Mouse (Mus musculus) lung, postnatal 0 days (tissue): ENCODE results near the gene Lingo4. TPM values are rescaled to one million over a fixed set of nuclear protein-coding genes. Genes with fewer than 3 reads are reported as not detected.

ENCODE experiments used
- ATAC-seq: fragments of 200-750 bp; cut with Nextera tagmentation; 2 replicates; pipeline ENCODE4 v1.8.0; 2017; ENCODE audit warnings: moderate library complexity
- DNase-seq: peaks from one replicate; pipeline ENCODE4 v3.0.0-alpha.2; 2016; ENCODE audit warnings: low spot score
- H3K27ac ChIP-seq: fragments of 300-500 bp; sonication (generic); 2 replicates; pipeline ENCODE4 v1.5.1; 2014; ENCODE audit warnings: antibody characterized with exemption, mild to moderate bottlenecking, low read length, mixed read lengths
- H3K27me3 ChIP-seq: fragments of 300-500 bp; sonication (generic); replicated peaks from 2 replicates; pipeline ENCODE4 v1.6.1; 2014; ENCODE audit warnings: low read length, mixed read lengths; ENCODE audit not compliant: insufficient read depth
- H3K36me3 ChIP-seq: fragments of 300-500 bp; sonication (generic); 2 replicates; pipeline ENCODE4 v1.6.1; 2014; ENCODE audit warnings: low read length, mixed read lengths; ENCODE audit not compliant: insufficient read depth
- H3K4me1 ChIP-seq: fragments of 300-500 bp; sonication (generic); 2 replicates; pipeline ENCODE4 v1.6.1; 2014; ENCODE audit warnings: antibody characterized with exemption, low read depth, low read length, mixed read lengths; ENCODE audit not compliant: insufficient read depth
- H3K4me2 ChIP-seq: fragments of 300-500 bp; sonication (generic); replicated peaks from 2 replicates; pipeline ENCODE4 v1.6.1; 2014; ENCODE audit warnings: low read depth, mild to moderate bottlenecking, low read length, moderate library complexity, mixed read lengths
- H3K4me3 ChIP-seq: fragments of 300-500 bp; sonication (generic); 2 replicates; pipeline ENCODE4 v1.5.1; 2014; ENCODE audit warnings: low read depth, low read length
- H3K9ac ChIP-seq: fragments of 300-500 bp; sonication (generic); replicated peaks from 2 replicates; pipeline ENCODE4 v1.6.1; 2014; ENCODE audit warnings: low read depth, mild to moderate bottlenecking
- H3K9me3 ChIP-seq: fragments of 300-500 bp; sonication (generic); 2 replicates; pipeline ENCODE4 v1.6.1; 2016; ENCODE audit warnings: low read length, mixed read lengths
- CTCF ChIP-seq: IDR thresholded peaks from 2 replicates; pipeline ENCODE4 v1.5.1; 2016; ENCODE audit warnings: antibody characterized with exemption, mild to moderate bottlenecking
- EP300 ChIP-seq: IDR thresholded peaks from 2 replicates; pipeline ENCODE4 v1.6.1; 2016; ENCODE audit warnings: antibody characterized with exemption, mild to moderate bottlenecking, control low read depth
- WGBS: fragments of 180-500 bp; shearing (Covaris S2); extraction: QIAGEN DNeasy Blood & Tissue Kit; methylation state at CpG from one replicate; pipeline ENCODE4 v1.1.7; 2014; 5-methylcytosine and 5-hydroxymethylcytosine counted together
- polyA plus RNA-seq: library from polyadenylated mRNA; unstranded; fragments of >200 nt; fragmentation: Nextera tagmentation; extraction: Ambion mirVana; gene quantifications from 2 replicates; pipeline ENCODE4 v1.2.1, GENCODE M21; 2015

Gene Lingo4
- polyA plus RNA-seq, 1 experiment from 2014 or later: 0.26 TPM

- ATAC-seq: no peak
- H3K27ac ChIP-seq: no peak overlapping the region
- H3K36me3 ChIP-seq: no peaks in the 10 kb centered on the region
- no peak overlapping the region for H3K9ac ChIP-seq
- H3K27me3 ChIP-seq: no peaks in the 10 kb centered on the region
- WGBS: 23% methylated on average over 9 of the region's 9 CpGs
- no peaks in the 10 kb centered on the region for H3K9me3 ChIP-seq
- TF ChIP-seq EP300: no peak
- no peak for TF ChIP-seq CTCF
- H3K4me2 ChIP-seq: no peak overlapping the region
- no peak overlapping the region for H3K4me3 ChIP-seq
- DNase-seq: no peak
- no peaks in the 10 kb centered on the region for H3K4me1 ChIP-seq
These were observed 18.3 kb upstream of the Lingo4 start for GRCm38 (mm10) chr3:94379831-94380510.

GRCm38 (mm10) chr3:94382308-94382707 is 16.0 kb upstream of the Lingo4 start:
- no peaks in the 10 kb centered on the region for H3K27me3 ChIP-seq
- no peak for DNase-seq
- no peak overlapping the region for H3K4me3 ChIP-seq
- no peaks in the 10 kb centered on the region for H3K4me1 ChIP-seq
- WGBS: 57% methylated on average over 5 of the region's 5 CpGs
- H3K4me2 ChIP-seq: no peak overlapping the region
- H3K9ac ChIP-seq: no peak overlapping the region
- no peak for TF ChIP-seq CTCF
- TF ChIP-seq EP300: no peak
- H3K36me3 ChIP-seq: no peaks in the 10 kb centered on the region
- H3K27ac ChIP-seq: no peak overlapping the region
- ATAC-seq: no peak
- no peaks in the 10 kb centered on the region for H3K9me3 ChIP-seq

- Histone ChIP-seq H3K9ac (no peak overlapping the region), H3K4me1 (no peaks in the 10 kb centered on the region), H3K27me3 (no peaks in the 10 kb centered on the region), H3K9me3 (no peaks in the 10 kb centered on the region), H3K4me3 (no peak overlapping the region), H3K36me3 (no peaks in the 10 kb centered on the region), H3K4me2 (no peak overlapping the region), H3K27ac (no peak overlapping the region)
- TF ChIP-seq CTCF (no peak), EP300 (no peak)
- no peak for ATAC-seq
- 49% methylated on average over 3 of the region's 3 CpGs for WGBS
- no peak for DNase-seq
These were observed 14.8 kb upstream of the Lingo4 start for GRCm38 (mm10) chr3:94383476-94383875.

GRCm38 (mm10) chr3:94386671-94387070 is 11.6 kb upstream of the Lingo4 start:
- WGBS: 50% methylated on average over 4 of the region's 4 CpGs
- Histone ChIP-seq H3K4me3 (no peak overlapping the region), H3K27me3 (no peaks in the 10 kb centered on the region), H3K27ac (no peak overlapping the region), H3K9ac (no peak overlapping the region), H3K4me2 (no peak overlapping the region), H3K36me3 (no peaks in the 10 kb centered on the region), H3K9me3 (no peaks in the 10 kb centered on the region), H3K4me1 (no peaks in the 10 kb centered on the region)
- DNase-seq: no peak
- ATAC-seq: no peak
- TF ChIP-seq CTCF (no peak), EP300 (no peak)

GRCm38 (mm10) chr3:94387391-94387790 is 10.9 kb upstream of the Lingo4 start:
- H3K9me3 ChIP-seq: no peaks in the 10 kb centered on the region
- ATAC-seq (no peak), DNase-seq (no peak)
- no peak overlapping the region for H3K4me2 ChIP-seq
- no peaks in the 10 kb centered on the region for H3K4me1 ChIP-seq
- no peaks in the 10 kb centered on the region for H3K36me3 ChIP-seq
- WGBS: 91% methylated on average over 10 of the region's 10 CpGs
- TF ChIP-seq EP300 (no peak), CTCF (no peak)
- no peak overlapping the region for H3K4me3 ChIP-seq
- H3K27me3 ChIP-seq: no peaks in the 10 kb centered on the region
- no peak overlapping the region for H3K9ac ChIP-seq
- no peak overlapping the region for H3K27ac ChIP-seq

GRCm38 (mm10) chr3:94388047-94388446 is 10.3 kb upstream of the Lingo4 start:
- no peak overlapping the region for H3K4me3 ChIP-seq
- H3K36me3 ChIP-seq: no peaks in the 10 kb centered on the region
- ATAC-seq: no peak
- no peak for DNase-seq
- no peak overlapping the region for H3K9ac ChIP-seq
- no peak overlapping the region for H3K27ac ChIP-seq
- H3K9me3 ChIP-seq: no peaks in the 10 kb centered on the region
- no peaks in the 10 kb centered on the region for H3K27me3 ChIP-seq
- 73% methylated on average over 4 of the region's 5 CpGs for WGBS
- TF ChIP-seq CTCF (no peak), EP300 (no peak)
- H3K4me1 ChIP-seq: no peaks in the 10 kb centered on the region
- H3K4me2 ChIP-seq: no peak overlapping the region

GRCm38 (mm10) chr3:94389420-94389819 is 8.9 kb upstream of the Lingo4 start:
- Histone ChIP-seq H3K4me2 (no peak overlapping the region), H3K27me3 (no peaks in the 10 kb centered on the region), H3K9ac (no peak overlapping the region), H3K4me3 (no peak overlapping the region), H3K4me1 (no peaks in the 10 kb centered on the region), H3K36me3 (no peaks in the 10 kb centered on the region), H3K27ac (no peak overlapping the region), H3K9me3 (no peaks in the 10 kb centered on the region)
- no peak for ATAC-seq
- DNase-seq: no peak
- TF ChIP-seq EP300: no peak
- TF ChIP-seq CTCF: no peak
- whole genome bisulfite sequencing: 92% methylated on average over 16 of the region's 16 CpGs
